Mouse (Mus musculus) hindbrain, embryonic 10.5 days (tissue): ENCODE measurements around the gene Kcnj9. TPM values are rescaled to one million over a fixed set of nuclear protein-coding genes. Genes with fewer than 3 reads are reported as not detected.
A peak's percentile ranks its signal among the peaks of the same experiment; 100 is the strongest.

ENCODE experiments used
- DNase-seq: peaks from one replicate; pipeline ENCODE4 v3.0.0-alpha.2; 2017; ENCODE audit warnings: low spot score
- H3K27ac ChIP-seq: fragments of 300-500 bp; sonication (generic); 2 replicates; pipeline ENCODE4 v1.5.1; 2016; ENCODE audit warnings: mild to moderate bottlenecking, moderate library complexity
- H3K27me3 ChIP-seq: fragments of 300-500 bp; sonication (generic); 2 replicates; pipeline ENCODE4 v1.6.1; 2016; ENCODE audit warnings: mild to moderate bottlenecking; ENCODE audit not compliant: poor library complexity, insufficient read depth, severe bottlenecking
- H3K36me3 ChIP-seq: fragments of 300-500 bp; sonication (generic); 2 replicates; pipeline ENCODE4 v1.6.1; 2016; ENCODE audit warnings: mild to moderate bottlenecking, moderate library complexity
- H3K4me1 ChIP-seq: fragments of 300-500 bp; sonication (generic); replicated peaks from 2 replicates; pipeline ENCODE4 v1.6.1; 2016; ENCODE audit warnings: mild to moderate bottlenecking
- H3K4me3 ChIP-seq: fragments of 300-500 bp; sonication (generic); 2 replicates; pipeline ENCODE4 v1.5.1; 2016; ENCODE audit warnings: mild to moderate bottlenecking, moderate library complexity
- H3K9me3 ChIP-seq: fragments of 300-500 bp; sonication (generic); 2 replicates; pipeline ENCODE4 v1.6.1; 2016; ENCODE audit warnings: mild to moderate bottlenecking, moderate library complexity
- WGBS: fragments of 180-500 bp; shearing (Covaris S2); methylation state at CpG from one replicate; pipeline ENCODE4 v1.1.7; 2016; 5-methylcytosine and 5-hydroxymethylcytosine counted together
- polyA plus RNA-seq: library from polyadenylated mRNA; unstranded; fragments of >200 nt; fragmentation: Nextera tagmentation; extraction: Ambion mirVana; gene quantifications from 2 replicates; pipeline ENCODE4 v1.2.1, GENCODE M21; 2016

Gene Kcnj9
- polyA plus RNA-seq, 1 experiment from 2014 or later = 0.71 TPM

- Histone ChIP-seq H3K9me3 (no peaks in the 10 kb centered on the region), H3K36me3 (no peaks in the 10 kb centered on the region), H3K27me3 (peaks cover 23% of the 10 kb centered on the region), H3K4me3 (no peak overlapping the region), H3K4me1 (peaks cover 59% of the 10 kb centered on the region), H3K27ac (peak overlapping the region; percentile 93)
- 90% methylated on average over 12 of the region's 12 CpGs for WGBS
- no peak for DNase-seq
These were observed 18.3 kb upstream of the Kcnj9 start for GRCm38 (mm10) chr1:172347382-172347781.

GRCm38 (mm10) chr1:172346707-172347106 lies 17.6 kb upstream of the Kcnj9 start:
- Histone ChIP-seq H3K36me3 (no peaks in the 10 kb centered on the region), H3K27ac (peak overlapping the region; percentile 93), H3K27me3 (peaks cover 23% of the 10 kb centered on the region), H3K9me3 (no peaks in the 10 kb centered on the region), H3K4me1 (peaks cover 60% of the 10 kb centered on the region), H3K4me3 (no peak overlapping the region)
- WGBS = 91% methylated on average over 10 of the region's 10 CpGs
- DNase-seq = no peak

GRCm38 (mm10) chr1:172344820-172345219 lies 15.7 kb upstream of the Kcnj9 start:
- no peaks in the 10 kb centered on the region for H3K9me3 ChIP-seq
- H3K4me3 ChIP-seq = no peak overlapping the region
- H3K27me3 ChIP-seq = peaks cover 38% of the 10 kb centered on the region
- WGBS = 87% methylated on average over 7 of the region's 7 CpGs
- no peaks in the 10 kb centered on the region for H3K36me3 ChIP-seq
- H3K4me1 ChIP-seq = peaks cover 58% of the 10 kb centered on the region
- peak overlapping the region; percentile 16; the same call in 1 of the 2 replicates for H3K27ac ChIP-seq
- no peak for DNase-seq

GRCm38 (mm10) chr1:172343914-172344313 lies 14.8 kb upstream of the Kcnj9 start:
- WGBS = 56% methylated on average over 3 of the region's 3 CpGs
- Histone ChIP-seq H3K4me3 (no peak overlapping the region), H3K36me3 (no peaks in the 10 kb centered on the region), H3K27me3 (peaks cover 47% of the 10 kb centered on the region), H3K27ac (peak overlapping the region; percentile 40; the same call in 1 of the 2 replicates), H3K4me1 (peaks cover 49% of the 10 kb centered on the region), H3K9me3 (no peaks in the 10 kb centered on the region)
- no peak for DNase-seq

GRCm38 (mm10) chr1:172342729-172343128 lies 13.6 kb upstream of the Kcnj9 start:
- Histone ChIP-seq H3K4me3 (no peak overlapping the region), H3K4me1 (peaks cover 46% of the 10 kb centered on the region), H3K9me3 (no peaks in the 10 kb centered on the region), H3K27me3 (peaks cover 49% of the 10 kb centered on the region), H3K27ac (0 out of 2 replicates have a peak overlapping the region, but pooled peaks have one; percentile 31), H3K36me3 (no peaks in the 10 kb centered on the region)
- DNase-seq = no peak
- 86% methylated on average over 3 of the region's 3 CpGs for WGBS

- Histone ChIP-seq H3K4me1 (peaks cover 48% of the 10 kb centered on the region), H3K36me3 (no peaks in the 10 kb centered on the region), H3K4me3 (peak overlapping the region; percentile 60), H3K27me3 (peaks cover 49% of the 10 kb centered on the region), H3K27ac (peak overlapping the region; percentile 73), H3K9me3 (no peaks in the 10 kb centered on the region)
- DNase-seq = no peak
- WGBS = 23% methylated on average over 10 of the region's 10 CpGs
These were observed 12.3 kb upstream of the Kcnj9 start for GRCm38 (mm10) chr1:172341386-172341785.

- H3K27ac ChIP-seq = peak within 1 kb of the TSS; percentile 73
- no peaks in the 10 kb centered on the region for H3K36me3 ChIP-seq
- peaks cover 54% of the 10 kb centered on the region for H3K27me3 ChIP-seq
- peaks cover 47% of the 10 kb centered on the region for H3K4me1 ChIP-seq
- H3K4me3 ChIP-seq = peak within 1 kb of the TSS; percentile 60
- DNase-seq = peak; percentile 86
- WGBS = 2% methylated on average over 38 of the region's 38 CpGs
- no peaks in the 10 kb centered on the region for H3K9me3 ChIP-seq
These were observed 11.7 kb upstream of the Kcnj9 start, which contains the start of gene Kcnj10 for GRCm38 (mm10) chr1:172340729-172341321. Gene Kcnj10 (plus strand): TSS chr1:172341210.

GRCm38 (mm10) chr1:172337411-172338185 lies 8.5 kb upstream of the Kcnj9 start:
- WGBS = 27% methylated on average over 2 of the region's 2 CpGs
- H3K4me3 ChIP-seq = no peak overlapping the region
- no peaks in the 10 kb centered on the region for H3K36me3 ChIP-seq
- H3K4me1 ChIP-seq = peaks cover 29% of the 10 kb centered on the region
- no peak for DNase-seq
- H3K27ac ChIP-seq = no peak overlapping the region
- H3K27me3 ChIP-seq = peaks cover 56% of the 10 kb centered on the region
- H3K9me3 ChIP-seq = no peaks in the 10 kb centered on the region

GRCm38 (mm10) chr1:172335804-172336203 lies 6.7 kb upstream of the Kcnj9 start:
- no peak overlapping the region for H3K27ac ChIP-seq
- peaks cover 53% of the 10 kb centered on the region for H3K27me3 ChIP-seq
- H3K9me3 ChIP-seq = no peaks in the 10 kb centered on the region
- H3K4me3 ChIP-seq = no peak overlapping the region
- DNase-seq = no peak
- 80% methylated on average over 15 of the region's 15 CpGs for WGBS
- H3K4me1 ChIP-seq = peaks cover 13% of the 10 kb centered on the region
- no peaks in the 10 kb centered on the region for H3K36me3 ChIP-seq

GRCm38 (mm10) chr1:172333512-172333911 lies 4.4 kb upstream of the Kcnj9 start:
- 15% methylated on average over 3 of the region's 3 CpGs for WGBS
- Histone ChIP-seq H3K4me1 (peaks cover 17% of the 10 kb centered on the region), H3K36me3 (no peaks in the 10 kb centered on the region), H3K27me3 (peaks cover 55% of the 10 kb centered on the region), H3K27ac (no peak overlapping the region), H3K9me3 (no peaks in the 10 kb centered on the region), H3K4me3 (no peak overlapping the region)
- DNase-seq = no peak

- no peak overlapping the region for H3K4me3 ChIP-seq
- H3K27me3 ChIP-seq = peaks cover 61% of the 10 kb centered on the region
- 85% methylated on average over 2 of the region's 2 CpGs for WGBS
- peaks cover 19% of the 10 kb centered on the region for H3K4me1 ChIP-seq
- no peaks in the 10 kb centered on the region for H3K36me3 ChIP-seq
- DNase-seq = no peak
- H3K27ac ChIP-seq = no peak overlapping the region
- H3K9me3 ChIP-seq = no peaks in the 10 kb centered on the region
These were observed 3.8 kb upstream of the Kcnj9 start for GRCm38 (mm10) chr1:172332925-172333324.

- H3K4me3 ChIP-seq = no peak overlapping the region
- H3K27me3 ChIP-seq = peaks cover 76% of the 10 kb centered on the region
- 76% methylated on average over 8 of the region's 8 CpGs for WGBS
- H3K36me3 ChIP-seq = no peaks in the 10 kb centered on the region
- DNase-seq = no peak
- no peaks in the 10 kb centered on the region for H3K9me3 ChIP-seq
- no peak overlapping the region for H3K27ac ChIP-seq
- H3K4me1 ChIP-seq = peaks cover 19% of the 10 kb centered on the region
These were observed 2.4 kb upstream of the Kcnj9 start for GRCm38 (mm10) chr1:172331422-172331947.

- Histone ChIP-seq H3K4me1 (peaks cover 34% of the 10 kb centered on the region), H3K27me3 (peaks cover 82% of the 10 kb centered on the region), H3K36me3 (no peaks in the 10 kb centered on the region), H3K27ac (peak overlapping the region; percentile 62), H3K9me3 (no peaks in the 10 kb centered on the region), H3K4me3 (no peak overlapping the region)
- DNase-seq = no peak
- WGBS = 71% methylated on average over 6 of the region's 6 CpGs
These were observed 498 bp upstream of the Kcnj9 start for GRCm38 (mm10) chr1:172329616-172330015.
